Mouse (Mus musculus) MEL (cell line): ENCODE results near the gene Tgfbr3.

Source experiments
- MEF2A ChIP-seq: IDR thresholded peaks from 2 replicates; pipeline ENCODE4 v1.6.1; 2014; ENCODE audit warnings: low read depth, mild to moderate bottlenecking, inconsistent platforms, low read length, improper control_type of control experiment; ENCODE audit not compliant: poor library complexity, insufficient replicate concordance, severe bottlenecking; ENCODE audit errors: extremely low read depth
- TCF12 ChIP-seq: IDR thresholded peaks from 2 replicates; pipeline ENCODE4 v1.6.1; 2014; ENCODE audit warnings: low read depth, mild to moderate bottlenecking, inconsistent platforms, low read length, improper control_type of control experiment, moderate library complexity

DNA sequence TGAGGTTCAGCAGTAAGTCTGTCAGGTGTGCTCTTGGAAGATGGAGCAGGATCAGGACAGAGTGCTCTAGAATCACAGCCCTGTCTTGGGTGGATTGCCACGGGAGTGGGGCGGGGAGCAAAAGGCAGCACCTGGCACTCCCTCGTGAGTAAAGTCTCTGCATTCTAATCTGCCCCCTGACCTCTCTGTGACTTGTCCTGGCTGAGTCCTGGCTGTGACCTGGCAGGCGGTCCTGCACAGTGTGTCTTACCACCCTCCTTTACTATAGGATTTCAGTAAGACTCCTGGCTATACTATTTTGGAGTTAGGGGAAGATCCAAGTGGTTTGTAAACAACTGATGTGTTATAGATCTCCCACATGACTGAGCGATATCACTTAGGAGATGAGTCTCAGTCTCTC is 199.5 kb downstream of the Tgfbr3 start:
- TF ChIP-seq TCF12 (no peak), MEF2A (no peak)
